Mouse (Mus musculus) left cerebral cortex, postnatal 10 days (tissue): ENCODE measurements around the gene Il34. TPM values are rescaled to one million over a fixed set of nuclear protein-coding genes. Genes with fewer than 3 reads are reported as not detected.
A peak's percentile ranks its signal among the peaks of the same experiment; 100 is the strongest.

Source experiments
- DNase-seq, 2 experiments: peaks; one replicate each; pipeline ENCODE4 v3.0.0; 2021 to 2022; ENCODE audit warnings: low spot score in 2 of 2, mixed read lengths in 1 of 2; ENCODE audit errors: extremely low spot score in 1 of 2
- intact Hi-C: fragments of 180-260 bp; cut with DNase I; formaldehyde crosslinking; loops from one replicate; pipeline ENCODE4 v1.15.1; 2025
- total RNA-seq, 2 experiments: library from RNA; stranded (reverse); gene quantifications; 2 replicates each; pipeline ENCODE4 v1.2.3; 2021

Il34 gene
- total RNA-seq, 2 experiments from 2014 or later = 74.9 to 82.0 TPM

DNA sequence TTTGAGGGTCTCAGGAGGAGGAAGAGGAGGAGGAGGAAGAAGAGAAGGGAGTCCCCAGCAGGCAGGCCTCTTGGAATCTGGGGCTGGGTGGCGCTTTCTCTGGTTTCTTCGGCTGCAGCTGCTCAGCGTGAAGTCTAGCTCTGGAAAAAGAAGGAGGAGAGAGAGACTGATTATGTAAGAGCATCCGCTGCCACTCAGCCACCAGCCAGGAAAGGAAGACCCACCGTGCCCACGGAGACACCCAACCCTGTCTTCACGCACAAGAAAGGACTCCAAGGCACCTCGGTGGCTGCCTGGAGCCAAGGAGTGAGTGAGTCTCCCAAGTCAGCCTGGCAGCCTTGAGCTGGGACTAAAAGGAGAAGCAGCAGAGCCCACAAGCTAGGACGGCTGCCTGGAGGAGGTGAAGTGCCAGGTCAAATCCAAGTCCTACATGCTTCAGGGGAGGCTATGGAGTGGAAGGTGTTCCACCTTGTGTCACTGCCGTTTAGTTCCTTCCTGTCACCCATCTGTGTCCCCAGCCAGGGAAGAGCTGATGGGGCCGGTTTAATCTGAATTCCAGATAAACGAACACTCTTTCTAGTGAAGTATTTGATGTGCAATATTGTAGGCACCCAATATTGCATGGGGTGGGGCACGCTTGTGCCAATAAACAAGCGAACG is 50.1 kb downstream of the Il34 start:
- peak in 1 of 2 experiments; percentile 64 for DNase-seq
- intact Hi-C loops = no loop called here

DNA sequence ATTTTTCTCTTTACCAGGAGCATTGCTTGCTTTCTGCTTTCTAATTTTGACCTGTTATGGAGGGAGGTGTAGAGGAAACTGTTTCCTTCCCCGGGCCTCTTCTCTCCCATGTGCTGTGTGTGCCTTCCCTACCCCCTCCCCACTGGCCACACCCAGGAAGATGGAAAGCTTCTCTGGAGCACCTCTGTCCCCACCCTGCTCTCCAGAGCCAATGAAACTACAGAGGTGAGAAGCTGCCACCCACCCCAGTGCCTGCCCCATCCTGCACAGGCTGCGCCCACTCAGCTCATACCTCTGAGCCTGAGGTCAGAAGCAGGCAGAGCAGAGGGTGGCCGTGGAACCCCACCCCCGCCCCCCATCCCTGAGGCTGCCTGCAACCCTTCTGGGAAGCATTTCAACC is 51.0 kb downstream of the Il34 start:
- intact Hi-C loops = loop anchor here (5.0 kb wide), 1 partner anchor 53 kb away; the partner anchor contains the start of gene Il34
- no peak for DNase-seq

DNA sequence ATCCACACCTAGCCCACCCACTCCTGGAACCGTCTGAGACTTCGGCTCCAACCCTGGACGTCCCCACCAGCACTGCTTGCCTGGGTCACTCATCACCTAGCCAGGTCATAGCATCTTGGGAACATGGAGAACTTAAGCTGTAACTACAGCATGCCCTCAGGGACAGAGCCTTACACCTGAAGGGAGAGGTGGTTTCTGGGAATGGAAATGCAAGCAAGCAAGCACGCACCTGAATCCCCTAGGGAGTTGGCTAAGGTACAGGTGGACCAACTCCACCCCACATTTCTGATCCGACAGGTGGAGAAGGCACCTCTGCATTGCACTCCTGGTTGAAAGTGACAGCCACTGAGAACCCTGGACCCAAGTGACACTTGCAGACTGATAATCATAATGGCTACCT is 54.2 kb downstream of the Il34 start:
- intact Hi-C loops = loop anchor here (5.0 kb wide), 1 partner anchor 56 kb away; the partner anchor contains the start of gene Il34
- DNase-seq = no peak

DNA sequence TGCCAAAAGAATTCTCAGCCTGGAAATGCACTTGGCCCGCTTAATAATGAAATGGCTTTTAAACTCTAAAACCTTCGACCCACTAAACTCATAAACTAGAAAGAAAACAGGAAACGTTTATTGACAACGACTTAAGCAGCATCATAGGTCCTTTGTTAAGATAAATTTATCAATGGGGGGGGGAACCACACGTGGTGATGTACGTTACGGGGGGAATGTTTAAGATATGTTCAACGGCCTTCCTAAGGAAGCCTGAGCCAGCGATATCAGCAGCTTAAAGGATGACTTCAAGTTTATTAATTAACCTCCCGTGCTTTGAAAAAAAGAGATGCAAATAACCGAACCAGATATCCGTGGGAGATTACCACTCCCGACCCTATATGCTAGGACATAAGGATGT is 55.5 kb downstream of the Il34 start:
- intact Hi-C loops = loop anchor here (5.0 kb wide), 1 partner anchor 57 kb away; the partner anchor contains the start of gene Il34
- no peak for DNase-seq

DNA sequence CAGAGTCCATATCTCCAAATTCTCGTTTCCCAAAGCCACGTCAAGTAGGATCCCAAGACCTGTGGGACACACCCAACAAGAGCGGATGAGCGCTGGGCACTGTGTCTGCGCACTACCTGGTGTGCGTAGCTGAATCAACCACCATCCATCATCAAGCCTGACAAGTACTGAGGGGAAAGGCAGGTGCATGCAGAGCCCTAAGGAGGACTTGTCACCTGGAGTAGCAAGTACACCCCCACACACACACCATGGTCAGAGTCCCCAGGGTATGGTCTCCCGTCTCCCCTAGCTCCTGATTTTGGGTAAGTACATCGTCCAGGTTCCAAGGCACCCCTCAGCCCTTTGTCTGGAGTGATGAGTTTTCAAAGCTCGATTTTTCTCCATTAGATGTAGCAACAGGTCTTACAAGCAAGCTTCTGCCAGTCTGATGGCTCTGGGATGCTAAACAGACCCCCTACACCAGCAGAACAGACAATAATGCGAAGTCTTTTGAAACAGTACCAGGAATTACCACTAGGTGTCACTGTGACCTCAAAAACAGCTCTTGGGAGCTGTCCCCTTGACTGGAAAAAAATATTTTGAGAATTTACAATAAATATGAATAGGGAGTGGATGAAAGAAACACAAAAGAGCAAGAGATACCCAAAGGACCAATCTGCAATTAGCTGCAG is 56.1 kb downstream of the Il34 start:
- peak; percentile 32 to 66 for DNase-seq
- intact Hi-C loops = loop anchor here (5.0 kb wide), 2 partner anchors 58 to 98 kb away; partner anchors contain the start of genes Cog4, Il34 and Sf3b3

DNA sequence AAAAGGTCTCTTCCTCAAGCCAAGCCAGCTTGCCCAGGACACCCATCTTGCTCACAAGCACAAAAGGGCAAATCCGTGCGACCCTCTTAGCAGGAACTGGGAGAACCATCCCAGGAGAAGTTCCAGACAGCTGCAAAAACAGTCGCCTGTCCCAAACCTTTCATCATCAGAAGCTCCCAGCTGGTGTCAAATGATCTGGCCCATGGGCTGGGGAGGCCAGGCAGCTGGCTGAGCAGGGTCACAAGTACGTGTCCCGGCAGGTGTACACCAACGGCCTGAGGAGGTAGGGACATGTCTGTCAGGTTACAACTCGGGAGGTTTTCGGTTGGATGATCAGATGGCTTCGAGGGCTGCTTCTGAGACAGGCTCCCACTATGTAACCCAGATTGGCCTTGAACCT is 59.1 kb downstream of the Il34 start:
- peak in 1 of 2 experiments; percentile 25 for DNase-seq
- intact Hi-C loops = loop anchor here (5.0 kb wide), 1 partner anchor 101 kb away; the partner anchor contains the start of genes Cog4 and Sf3b3

DNA sequence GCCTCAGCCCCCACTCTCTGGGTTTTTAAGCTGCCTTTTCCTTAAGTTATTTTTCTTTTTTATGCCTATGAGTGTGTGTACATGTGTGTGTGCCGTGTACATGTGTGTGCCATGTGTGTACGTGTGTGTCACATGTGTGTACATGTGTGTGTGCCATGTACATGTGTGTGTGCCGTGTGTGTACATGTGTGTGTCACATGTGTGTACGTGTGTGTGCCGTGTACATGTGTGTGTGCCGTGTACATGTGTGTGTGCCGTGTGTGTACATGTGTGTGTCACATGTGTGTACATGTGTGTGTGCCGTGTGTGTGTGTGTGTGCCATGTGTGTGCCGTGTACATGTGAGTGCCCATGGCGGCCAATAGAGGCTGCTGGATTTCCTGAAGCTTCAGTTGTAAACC is 60.6 kb downstream of the Il34 start:
- intact Hi-C loops = loop anchor here (5.0 kb wide), 1 partner anchor 102 kb away; the partner anchor contains the start of genes Cog4 and Sf3b3
- DNase-seq = no peak

DNA sequence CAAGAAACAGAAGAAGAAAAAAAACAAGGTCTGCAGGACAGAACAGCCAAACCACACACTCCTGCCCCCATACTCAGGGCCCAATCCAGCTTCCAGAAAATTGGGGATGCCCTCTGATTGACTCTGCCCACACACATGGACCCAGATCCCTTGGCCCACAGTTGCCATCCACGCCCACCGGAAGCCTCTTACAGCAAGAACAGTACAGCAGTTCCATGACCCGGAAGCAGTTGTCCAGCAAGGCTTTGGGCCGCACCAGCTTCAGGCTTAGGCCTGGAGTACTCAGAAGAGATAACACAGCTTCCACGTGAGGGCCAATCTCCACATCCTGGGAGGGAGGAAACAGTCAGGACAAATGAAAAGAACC is 63.3 kb downstream of the Il34 start:
- peak in 1 of 2 experiments; percentile 42 for DNase-seq

DNA sequence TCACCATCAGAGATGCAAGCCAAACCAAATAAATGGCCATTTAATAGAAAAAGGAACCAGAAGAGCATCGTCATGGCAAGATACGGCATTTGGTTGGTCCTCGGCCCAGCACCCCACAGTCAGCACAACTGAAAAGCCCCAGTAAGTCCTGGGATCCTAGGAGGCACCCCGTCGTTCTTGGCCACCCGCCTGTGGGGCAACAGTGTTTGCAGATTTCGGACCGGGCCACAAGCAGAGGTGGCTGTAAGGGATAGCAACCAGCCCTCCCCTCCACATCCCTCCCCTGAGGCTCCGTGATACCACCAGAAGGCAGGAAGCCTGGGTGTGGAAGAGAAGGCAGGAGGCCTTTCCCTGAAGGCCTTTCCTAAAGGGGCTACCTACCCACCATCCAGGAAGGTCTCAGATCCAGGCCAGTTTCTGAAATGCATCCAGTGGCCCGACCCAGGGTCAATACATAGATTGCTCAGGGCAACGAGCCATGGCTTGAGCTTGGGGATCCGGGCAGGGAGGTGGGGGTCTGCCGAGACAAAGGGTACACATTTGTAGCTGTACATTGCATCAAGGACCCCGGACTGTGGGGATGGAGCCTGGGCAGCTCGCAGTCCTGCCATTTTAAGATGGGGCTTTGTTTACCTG is 63.8 kb downstream of the Il34 start:
- intact Hi-C loops = no loop called here

More for the DNA sequence above, 63.3 kb downstream of the Il34 start:
- intact Hi-C loops = no loop called here

DNA sequence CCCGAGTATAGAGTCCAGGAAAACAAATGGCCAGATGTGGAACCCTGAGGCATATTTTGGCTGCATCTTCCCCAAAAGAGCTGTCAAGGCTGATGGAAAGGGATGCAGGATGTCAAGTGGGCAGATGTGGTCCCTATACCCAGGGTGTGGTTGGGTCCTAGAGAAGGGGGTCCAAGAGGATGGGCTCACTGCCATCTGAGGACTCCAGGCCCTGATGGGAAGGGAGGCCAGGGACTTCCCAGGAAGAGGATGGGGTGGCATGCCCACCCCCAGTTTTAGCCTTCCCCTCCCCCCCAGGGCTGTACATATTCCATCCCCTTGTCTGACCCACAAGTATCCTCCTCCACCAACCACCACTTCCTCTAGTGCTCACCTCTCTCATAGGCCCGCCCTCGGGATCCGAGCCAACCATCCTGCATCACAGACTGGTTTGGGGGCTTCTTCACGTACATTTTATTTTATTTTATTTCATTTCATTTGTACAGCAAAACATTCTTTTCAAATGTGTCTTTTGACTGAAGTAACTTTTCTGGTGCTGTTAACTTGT is 65.0 kb downstream of the Il34 start:
- intact Hi-C loops = no loop called here

More for the DNA sequence above, 63.8 kb downstream of the Il34 start:
- peak in 1 of 2 experiments; percentile 49 for DNase-seq

DNA sequence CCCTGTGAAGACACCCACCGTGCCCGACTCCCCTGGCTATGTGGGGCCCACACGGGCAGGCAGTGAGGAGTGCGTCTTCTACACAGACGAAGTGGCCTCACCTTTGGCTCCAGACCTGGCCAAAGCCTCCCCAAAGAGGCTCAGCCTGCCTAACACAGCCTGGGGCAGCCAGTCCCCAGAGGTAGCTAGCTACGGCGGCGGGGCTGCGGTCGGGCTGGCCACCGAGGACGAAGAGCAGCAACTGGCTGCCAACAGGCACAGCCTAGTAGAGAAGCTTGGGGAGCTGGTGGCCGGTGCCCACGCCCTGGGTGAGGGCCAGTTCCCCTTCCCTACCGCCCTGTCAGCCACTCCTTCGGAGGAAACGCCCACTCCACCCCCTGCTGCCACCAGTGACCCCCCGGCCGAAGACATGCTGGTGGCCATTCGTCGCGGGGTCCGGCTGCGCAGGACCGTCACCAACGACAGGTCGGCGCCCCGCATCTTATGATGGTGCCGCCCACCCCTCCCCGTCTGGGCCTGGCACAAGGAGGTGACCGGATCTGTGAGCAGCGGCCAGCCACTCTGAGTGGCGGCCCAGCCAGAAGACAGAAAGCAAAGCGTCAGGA is 67.0 kb downstream of the Il34 start:
- intact Hi-C loops = no loop called here
- DNase-seq = no peak

More for the DNA sequence above, 65.0 kb downstream of the Il34 start:
- DNase-seq = peak in 1 of 2 experiments; percentile 53

DNA sequence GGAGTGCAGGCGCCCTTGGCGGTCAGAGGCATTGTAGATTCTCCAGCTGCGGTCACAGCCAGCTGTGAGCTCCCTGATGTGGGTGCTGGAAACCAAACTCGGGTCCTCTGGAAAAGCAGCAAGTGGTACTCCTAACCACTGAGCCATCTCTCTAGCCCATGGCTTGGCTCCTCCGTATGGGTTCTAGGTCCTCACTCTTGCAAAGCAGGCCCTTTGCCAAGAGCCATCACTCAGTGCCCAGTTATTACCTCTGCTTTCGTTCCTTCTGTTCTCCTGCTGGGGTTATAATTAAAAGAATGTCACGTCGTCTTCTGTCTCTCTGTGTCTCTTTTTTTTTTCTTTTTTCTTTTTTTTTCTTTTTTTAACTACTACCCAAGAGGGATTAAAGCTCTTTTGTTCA is 72.7 kb downstream of the Il34 start:
- no peak for DNase-seq
- intact Hi-C loops = no loop called here

DNA sequence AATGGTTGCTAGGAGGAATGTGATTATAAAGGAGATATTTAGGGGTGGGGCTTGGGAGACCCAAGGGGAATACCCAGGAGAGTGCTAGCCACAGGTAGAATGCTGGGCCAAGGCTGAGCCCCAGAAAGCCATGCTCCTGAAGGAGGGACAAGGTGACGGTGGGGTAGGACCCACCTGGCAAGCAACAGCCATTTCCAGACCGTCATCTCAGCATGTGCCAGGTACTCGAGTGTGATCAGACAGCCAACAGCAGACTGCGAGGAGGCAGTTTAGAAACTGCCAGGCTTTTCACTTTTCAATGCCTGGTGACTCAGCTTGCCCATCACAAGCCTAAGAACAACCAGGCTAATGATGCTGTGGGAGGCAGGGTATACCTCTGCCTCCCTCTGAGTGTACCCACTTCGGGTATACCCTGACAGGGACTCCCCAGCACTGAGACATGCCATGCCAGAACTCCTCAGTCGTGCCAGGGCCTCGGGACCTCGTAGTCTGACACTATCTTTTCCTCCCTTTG is 74.3 kb downstream of the Il34 start:
- intact Hi-C loops = no loop called here
- DNase-seq = no peak

DNA sequence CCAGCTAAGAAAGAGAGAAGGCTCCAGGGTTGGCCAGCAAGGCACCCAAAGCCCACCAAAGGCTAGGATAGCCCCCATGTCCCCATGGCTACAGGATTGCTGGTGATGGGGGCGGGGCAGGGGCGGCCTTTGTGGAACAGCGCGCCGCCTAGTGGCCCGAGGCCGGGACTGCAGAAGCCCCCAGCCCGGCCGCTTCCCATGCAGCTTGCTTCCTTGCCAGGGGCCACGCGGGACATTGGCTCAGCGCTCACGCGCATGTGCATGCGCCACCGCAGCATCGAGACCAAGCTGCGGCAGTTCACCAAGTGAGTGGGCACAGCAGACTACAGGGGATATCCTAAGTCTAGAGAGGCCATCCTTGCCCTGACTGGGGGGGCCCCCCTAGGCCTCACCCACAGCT is 78.8 kb downstream of the Il34 start:
- intact Hi-C loops = no loop called here
- DNase-seq = peak in 1 of 2 experiments; percentile 86

DNA sequence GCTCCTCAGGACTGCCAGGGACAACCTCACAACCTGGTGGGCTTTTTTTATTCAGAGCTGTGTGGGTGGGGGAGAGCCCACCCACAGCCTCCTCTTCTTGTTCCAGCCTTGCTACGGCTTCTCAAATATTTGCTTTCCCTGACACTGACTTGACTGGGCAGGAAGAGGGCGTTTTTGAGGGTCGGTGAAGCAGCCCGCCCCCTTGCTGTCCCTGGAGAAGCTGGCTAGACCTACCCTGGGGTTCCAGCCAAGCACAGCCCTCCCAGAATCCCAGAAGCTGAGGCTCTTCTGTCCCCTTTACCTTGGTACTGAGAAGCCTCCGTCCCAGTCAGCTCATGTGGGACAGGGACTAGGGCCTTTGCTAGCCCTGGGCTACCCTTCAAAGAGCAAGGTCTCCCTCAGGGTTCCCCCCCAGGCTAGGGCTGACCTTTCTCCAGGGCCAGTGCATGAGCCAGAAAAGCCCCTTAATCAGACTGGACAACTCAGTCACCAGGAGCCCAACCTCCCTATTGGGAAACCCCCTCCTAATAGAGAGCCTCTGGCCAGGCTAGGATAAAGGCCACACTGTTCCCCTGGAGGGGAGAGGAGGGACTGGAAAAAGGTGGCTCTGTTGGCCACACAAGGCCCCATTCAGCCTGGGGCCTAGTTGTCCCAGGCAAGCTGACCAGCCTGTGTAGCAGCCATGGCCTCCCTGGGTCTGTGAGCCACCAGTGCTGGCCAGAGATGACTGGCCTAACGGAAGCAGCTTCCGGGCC is 80.5 kb downstream of the Il34 start:
- intact Hi-C loops = no loop called here

DNA sequence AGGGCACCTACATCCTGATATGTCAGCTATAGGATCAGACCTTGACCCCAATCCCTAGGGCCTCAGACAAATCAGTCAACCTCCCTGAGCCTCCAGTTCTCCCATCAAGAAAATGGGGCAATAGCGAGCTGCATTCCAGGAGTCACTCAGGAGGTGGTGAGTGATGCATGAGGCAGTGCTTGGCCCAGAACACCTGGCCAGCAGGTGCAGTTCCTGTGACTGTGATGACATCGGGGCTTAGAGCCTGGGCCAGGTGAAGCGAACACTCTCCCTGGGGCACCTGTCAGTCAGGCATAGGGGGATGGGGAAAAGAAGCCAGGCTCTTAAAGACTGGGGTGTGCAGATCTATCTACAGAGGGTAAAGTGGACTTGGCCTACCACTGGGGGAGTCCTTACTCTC is 81.2 kb downstream of the Il34 start:
- intact Hi-C loops = no loop called here
- no peak for DNase-seq

More for the DNA sequence above, 80.5 kb downstream of the Il34 start:
- DNase-seq = peak in 1 of 2 experiments; percentile 57

DNA sequence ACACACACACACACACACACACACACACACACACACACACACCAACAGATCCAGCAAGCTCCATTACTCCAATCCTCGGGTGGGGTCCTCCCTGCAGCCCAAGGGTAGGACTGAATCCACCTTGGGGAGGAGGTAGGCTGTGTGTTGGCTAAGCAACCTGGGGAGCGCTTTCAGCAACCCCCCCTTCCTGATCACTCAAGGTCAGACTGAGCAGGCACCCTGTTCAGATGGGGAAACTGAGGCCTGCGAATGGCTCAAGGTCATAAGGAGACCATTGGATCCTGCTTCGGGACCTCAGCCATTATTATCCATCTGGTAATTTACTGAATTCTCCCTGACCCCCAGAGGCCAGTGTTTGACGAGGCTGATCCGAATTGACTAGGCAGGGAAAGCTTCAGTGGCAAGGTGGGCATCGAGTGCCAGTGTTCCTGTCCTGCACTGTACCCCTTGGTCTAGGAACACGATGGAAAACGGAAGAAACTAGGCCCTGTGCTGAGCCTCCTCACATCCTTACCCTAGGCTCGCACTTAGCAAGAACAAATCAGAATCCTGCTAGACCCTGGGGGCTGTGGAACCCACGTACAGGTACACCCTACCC is 83.2 kb downstream of the Il34 start:
- no peak for DNase-seq
- intact Hi-C loops = loop anchor here (2.0 kb wide), 2 partner anchors 68 to 76 kb away; no protein-coding TSS in a partner anchor
